Mouse (Mus musculus) right cerebral cortex, postnatal 25 days (tissue): ENCODE data around the gene Man2a2.
A peak's percentile ranks its signal among the peaks of the same experiment; 100 is the strongest.
"Not testable (repeated sequence)": the region's sequence is repeated elsewhere in the genome, so short reads cannot be mapped to it uniquely, and the experiment has no call there.

ENCODE experiments used
- DNase-seq: peaks from one replicate; pipeline ENCODE4 v3.0.0; 2022

The Man2a2 gene

GRCm38 (mm10) chr7:80400099-80400498 is 28.9 kb upstream of the Man2a2 start:
- no peak for DNase-seq

DNA sequence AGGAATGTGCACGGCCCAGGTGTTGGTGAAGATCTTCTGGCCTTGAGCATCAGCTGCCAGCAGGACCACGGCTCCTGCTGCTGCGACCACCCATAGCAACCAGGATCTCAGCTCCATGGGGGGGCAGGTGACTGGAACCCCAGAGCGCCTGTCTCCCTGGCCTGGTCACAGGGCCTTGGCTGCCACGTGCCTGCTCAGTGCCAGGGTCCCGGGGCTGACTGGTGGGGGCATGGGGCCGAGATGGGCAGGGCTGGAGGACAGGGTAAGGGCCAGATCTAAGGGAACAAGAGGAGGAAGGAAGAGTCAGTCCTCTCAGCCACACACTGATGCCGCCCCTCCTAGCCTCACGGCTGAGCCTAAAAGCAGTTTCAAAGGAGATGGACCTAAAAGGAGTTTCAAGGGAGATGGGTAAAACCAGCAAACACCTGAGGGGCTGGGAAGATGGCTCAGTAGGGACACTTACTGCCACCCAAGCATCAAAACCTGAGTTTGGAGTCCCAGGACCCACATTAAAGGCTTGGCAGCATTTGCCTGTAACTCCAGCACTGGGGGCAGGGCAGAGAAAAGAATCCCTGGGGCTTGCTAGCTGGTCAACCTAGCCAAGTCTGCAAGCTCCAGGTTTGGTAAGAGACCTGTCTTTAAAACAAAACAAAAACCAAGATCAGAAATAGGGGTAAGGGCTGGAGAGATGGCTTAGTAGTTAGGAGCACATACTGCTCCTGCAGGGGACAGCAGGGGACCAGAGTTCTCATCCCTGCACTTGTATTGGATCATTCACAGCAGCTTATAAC is 27.7 kb upstream of the Man2a2 start:
- peak; percentile 5 for DNase-seq

DNA sequence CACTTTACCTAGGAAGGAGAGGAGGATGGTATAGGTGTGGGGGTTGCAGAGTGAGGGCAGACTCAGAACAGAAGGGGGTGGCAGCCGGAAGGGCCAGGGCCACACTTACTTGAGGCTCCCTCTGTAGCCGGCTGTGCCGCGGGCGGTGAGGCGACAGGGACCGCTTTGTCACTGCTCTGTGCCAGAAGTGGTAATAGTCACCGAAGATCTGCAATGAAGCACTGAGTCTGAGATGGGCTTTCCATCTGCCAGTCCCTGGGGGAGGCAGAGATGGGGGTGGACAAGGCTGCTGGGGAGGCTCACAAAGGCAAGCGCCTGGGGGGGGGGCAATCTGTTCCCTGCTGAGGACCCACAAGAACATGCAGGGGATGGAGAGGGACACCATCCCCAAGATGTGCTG is 26.8 kb upstream of the Man2a2 start:
- DNase-seq, result peak; percentile 62

DNA sequence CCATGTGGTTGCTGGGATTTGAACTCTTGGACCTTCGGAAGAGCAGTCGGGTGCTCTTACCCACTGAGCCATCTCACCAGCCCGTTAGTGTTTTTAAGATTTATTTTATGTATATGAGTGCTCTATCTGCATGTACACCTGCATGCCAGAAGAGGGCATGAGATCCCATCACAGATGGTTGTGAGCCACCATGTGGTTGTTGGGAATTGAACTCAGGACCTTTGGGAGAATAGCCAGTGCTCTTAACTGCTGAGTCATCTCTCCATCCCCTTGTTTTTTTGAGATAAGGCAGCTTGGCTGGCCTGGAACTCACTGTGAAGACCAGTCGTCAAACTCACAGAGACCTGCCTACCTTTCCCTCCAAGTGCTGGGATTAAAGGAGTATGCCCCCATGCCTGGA is 25.3 kb upstream of the Man2a2 start:
- not testable (repeated sequence) for DNase-seq

DNA sequence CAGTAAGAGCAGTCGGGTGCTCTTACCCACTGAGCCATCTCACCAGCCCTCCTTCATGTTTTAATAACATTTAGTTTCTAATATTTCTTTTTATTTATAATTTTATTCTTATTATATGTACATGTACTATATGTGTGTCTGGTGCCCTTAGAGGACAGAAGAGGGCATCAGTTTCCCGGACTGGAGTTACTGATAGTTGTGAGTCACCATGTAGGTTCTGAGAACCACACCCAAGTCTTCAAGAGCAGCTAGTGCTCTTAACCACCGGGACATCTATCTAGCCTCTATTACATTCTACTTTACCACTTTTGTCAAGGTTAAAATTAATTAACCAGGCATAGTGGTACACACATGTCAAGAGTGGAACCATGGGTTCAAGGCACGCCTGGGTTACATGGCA is 23.4 kb upstream of the Man2a2 start:
- DNase-seq, result no peak

DNA sequence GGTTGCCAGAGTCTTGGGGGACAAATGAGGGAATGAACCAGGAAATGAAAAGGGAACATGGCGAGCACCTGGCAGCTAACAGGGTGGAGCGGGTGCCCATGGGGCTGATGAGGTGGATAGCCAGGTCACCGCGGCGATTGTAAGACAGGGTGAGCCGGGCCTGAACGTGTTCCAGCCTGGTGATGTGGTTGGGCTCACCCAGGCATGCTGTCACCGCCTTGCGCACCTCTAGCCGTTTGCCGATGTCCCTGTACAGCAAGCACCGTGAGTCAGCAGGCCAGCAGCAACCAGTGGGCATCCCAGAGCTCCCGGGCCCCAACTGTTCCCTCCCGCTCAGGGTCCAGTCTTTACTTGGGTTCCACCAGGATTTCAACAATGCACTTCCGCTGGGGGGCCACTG is 20.9 kb upstream of the Man2a2 start:
- peak; percentile 2 for DNase-seq

DNA sequence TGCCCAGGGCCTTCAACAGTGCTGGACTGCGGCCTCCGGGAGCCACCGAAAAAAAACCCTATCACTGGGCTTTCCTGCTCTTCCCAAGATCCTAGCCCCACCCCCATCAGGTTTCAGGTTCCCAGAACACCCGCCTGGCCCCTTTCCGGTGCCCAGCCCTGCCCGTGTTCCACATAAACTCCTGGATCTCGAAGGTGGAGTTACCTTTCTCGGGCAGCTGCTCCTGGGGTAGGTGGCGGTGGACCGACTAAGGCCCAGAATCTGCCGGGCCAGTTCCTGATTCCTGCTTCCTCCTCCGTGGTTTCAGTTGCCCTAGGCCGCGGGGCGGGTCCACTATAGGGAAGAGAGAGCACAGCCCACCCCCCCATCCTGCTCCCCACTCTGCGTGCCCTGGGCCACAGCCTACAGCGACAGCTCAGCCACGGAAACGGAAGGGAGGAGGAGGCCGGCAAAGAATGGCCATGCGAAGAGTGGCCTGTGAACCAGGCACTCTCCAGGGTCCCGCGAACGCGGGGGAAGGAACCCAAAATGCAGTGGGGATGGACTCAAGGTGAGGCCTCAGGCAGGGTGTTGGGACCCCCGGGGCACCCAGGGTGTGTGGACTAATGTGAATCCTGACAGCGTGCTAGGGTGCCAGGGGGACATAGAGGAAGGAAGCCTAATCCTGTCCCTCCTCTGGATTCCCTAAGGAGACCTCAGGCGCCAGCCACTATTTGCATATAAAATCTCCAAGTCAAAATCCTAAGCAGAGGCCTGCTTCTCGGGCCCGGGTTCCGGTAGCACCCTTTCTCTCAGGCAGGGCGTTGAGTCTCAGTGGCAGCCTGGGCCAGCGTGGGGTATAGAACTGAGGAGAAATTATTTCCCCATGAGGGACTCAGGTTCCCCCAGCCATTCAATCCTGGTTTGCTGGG is 16.7 kb upstream of the Man2a2 start, which contains the start of gene Fes:
Gene Fes (minus strand): TSS at position 314 of the 911 bp plus-strand sequence.
- DNase-seq, result no peak

GRCm38 (mm10) chr7:80387033-80387632 is 16.0 kb upstream of the Man2a2 start:
- no peak for DNase-seq

DNA sequence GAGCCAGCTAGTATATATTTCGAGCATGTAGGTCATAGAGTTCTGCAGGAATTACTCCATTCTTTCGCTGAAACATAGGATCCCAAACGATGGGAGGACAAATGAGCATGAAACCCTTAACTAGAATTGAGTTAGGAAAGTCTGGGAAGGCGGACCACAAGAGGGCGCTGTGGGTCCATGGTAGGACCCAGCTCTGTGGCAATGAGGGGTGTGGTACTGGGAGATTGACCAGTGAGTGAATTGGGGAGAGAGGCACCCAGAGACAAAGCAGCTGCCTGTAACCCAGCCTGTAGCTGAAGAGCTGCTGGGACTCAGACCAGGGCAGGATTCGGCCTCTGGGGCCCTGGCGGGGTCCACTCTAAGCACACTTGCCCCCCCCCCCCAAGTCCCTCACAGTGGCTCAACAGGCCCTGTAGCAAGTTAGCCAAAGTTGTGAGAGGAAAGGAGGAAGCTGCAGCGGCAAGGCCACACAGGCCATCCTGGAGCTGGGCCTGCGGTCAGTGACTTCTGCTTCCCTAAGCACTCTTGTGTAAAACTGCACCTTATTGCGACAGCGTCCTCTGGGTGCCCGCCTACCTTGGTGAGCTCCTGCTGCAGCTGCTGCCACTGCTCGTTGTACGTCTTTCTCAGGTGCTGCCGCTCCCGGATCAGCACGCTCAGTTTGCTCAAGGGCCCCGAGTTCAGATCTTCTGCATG is 15.2 kb upstream of the Man2a2 start:
- DNase-seq, result peak; percentile 81

DNA sequence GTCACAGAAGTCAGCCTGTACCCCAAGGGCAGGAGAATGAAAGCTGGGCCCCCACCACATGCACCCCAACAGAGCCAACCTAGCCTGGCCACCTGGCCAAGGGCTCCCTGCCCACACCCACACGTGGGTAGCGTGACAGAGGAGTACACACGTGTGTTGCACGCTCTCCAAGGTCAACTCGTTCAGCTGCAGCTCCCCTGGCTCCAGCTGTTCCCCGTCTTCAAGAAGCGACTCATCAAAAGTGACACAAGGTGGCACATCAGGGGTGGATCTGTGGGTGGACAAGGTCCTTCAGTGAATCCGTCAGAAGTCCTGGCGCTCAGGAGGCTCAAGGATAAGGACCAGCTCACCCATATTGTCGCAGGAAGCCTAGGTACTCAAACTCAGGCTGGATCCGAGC is 11.7 kb upstream of the Man2a2 start:
- DNase-seq, result no peak

DNA sequence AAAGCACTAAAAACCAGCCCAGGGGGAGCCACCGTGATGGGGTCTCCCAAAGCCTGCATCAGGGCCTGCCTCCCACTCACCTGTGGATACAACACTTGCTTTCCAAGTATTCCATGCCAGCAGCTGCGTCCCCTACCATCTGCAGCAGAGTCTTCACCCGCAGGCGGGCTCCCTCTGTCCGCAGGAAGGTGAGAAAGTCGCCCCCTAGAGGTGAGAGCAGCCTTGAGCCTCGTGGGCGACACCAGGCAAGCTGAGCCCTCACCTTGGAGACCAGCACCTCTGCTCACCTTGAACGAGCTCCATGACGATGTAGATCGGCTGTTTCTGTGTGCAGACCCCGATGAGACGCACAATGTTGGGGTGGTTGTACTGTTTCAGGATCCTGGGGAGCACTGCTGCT is 8.4 kb upstream of the Man2a2 start:
- no peak for DNase-seq

- no peak for DNase-seq
Measured at GRCm38 (mm10) chr7:80377471-80377870, 6.3 kb upstream of the Man2a2 start.

- no peak for DNase-seq
Measured at GRCm38 (mm10) chr7:80376192-80376591, 5.0 kb upstream of the Man2a2 start.

DNA sequence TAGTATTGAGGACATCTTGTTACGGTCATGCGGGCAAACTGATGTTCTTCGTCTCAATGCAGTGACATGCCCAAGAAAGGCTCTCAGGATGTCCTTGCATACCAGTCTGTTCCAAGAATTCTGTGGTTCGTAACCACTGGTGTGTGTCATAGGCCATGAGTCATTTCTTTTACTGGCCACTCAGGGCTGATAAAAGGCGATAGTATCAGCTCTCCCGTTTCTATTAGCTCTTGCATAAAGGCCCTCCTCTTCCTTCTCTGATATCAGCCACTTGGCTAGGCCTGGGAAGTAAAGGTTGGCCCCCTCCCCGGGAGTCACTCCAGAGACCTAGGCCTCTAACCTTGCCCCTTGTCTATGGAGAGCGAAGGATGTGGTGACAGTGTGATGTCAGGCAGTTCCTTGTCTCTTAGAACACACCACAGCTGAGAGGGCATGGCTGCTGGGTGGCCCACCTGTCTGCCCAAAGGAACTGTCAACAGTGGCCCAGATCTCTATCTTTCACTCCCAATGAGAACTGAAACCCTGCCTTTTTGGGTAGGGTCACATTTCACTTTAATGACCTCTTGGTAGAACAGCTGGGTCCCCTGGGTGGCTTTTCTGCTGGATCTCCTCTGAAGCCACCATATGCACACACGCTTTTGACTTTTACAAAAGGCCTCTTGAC is 4.3 kb upstream of the Man2a2 start:
- no peak for DNase-seq

DNA sequence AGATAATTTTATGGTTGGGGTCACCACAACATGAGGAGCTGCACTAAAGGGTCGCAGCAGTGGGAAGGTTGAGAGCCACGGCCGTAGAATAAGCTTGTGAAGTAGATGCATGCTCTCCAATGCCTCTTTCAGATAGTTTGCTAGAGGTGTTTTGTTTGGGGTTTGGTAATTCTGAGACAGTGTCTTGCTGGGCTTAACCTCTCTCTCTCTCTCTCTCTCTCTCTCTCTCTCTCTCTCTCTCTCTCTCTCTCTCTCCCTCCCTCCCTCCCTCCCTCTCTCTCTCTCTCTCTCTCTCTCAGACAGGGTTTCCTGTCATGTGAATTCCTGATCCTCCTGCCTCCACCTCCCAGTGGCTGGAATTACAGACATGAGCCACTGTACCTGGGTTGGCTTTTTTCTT is 3.6 kb upstream of the Man2a2 start:
- no peak for DNase-seq

GRCm38 (mm10) chr7:80374280-80374679 is 3.1 kb upstream of the Man2a2 start:
- DNase-seq, result no peak

- no peak for DNase-seq
Measured at GRCm38 (mm10) chr7:80373850-80374249, 2.7 kb upstream of the Man2a2 start.

DNA sequence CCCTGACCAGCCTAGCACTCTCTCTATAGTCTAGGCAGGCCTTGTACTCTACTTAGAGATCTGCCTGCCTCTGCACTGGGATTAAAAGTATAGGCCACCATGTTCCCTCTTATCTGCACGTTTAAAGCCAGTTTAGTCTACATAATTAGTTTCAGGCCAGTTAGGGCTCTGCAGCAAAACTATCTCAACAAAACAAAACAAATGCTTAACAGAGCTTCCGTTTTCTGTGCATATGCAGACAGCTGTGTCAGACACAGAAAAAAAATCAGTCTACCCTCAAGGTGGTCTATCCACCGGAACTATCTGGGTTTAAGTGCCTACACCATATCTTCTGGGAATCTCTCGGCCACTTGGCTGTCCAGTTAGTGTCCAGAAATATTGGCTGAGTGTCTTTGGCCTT is 2.2 kb upstream of the Man2a2 start:
- no peak for DNase-seq

GRCm38 (mm10) chr7:80372667-80373066 is 1.5 kb upstream of the Man2a2 start:
- DNase-seq, result no peak

DNA sequence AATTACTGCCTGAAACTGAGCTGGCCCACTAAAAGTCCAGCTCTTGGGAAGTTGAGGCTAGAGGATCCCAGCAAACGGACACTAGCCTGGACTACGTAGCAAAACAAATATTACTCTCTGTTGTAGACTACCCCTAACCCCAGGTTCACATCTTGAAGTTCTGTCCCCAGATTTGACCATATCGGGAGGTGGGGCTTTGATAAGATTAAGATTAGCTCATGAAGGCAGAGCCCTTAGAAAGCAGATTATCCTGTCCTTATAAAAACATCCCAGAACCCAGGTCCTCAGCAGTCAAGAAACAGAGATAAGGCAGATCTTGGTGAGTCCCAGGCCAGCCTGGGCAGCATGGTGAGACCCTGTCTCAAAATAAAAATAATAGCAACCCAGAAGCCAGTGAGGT is 991 bp upstream of the Man2a2 start:
- no peak for DNase-seq

DNA sequence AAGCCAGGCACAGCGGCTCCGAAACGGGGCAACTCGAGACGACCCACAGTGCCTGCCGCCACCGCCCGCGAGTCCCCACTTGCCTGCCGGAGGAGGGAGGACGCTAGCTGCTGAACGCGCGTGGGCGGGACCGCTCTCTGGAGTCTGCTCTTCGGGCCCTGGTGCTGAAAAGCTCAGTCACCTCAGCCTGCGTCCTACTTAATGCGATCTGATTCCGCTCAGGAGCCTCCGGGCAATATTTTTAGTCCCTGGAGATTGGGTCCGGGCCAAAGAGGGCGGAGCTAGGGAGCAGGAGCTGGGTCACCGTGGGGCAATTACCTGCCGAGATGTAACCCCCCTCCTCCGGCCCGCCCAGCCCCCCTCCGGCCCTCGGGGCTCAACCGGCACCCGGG is 530 bp downstream of the Man2a2 start:
- DNase-seq, result peak; percentile 82

DNA sequence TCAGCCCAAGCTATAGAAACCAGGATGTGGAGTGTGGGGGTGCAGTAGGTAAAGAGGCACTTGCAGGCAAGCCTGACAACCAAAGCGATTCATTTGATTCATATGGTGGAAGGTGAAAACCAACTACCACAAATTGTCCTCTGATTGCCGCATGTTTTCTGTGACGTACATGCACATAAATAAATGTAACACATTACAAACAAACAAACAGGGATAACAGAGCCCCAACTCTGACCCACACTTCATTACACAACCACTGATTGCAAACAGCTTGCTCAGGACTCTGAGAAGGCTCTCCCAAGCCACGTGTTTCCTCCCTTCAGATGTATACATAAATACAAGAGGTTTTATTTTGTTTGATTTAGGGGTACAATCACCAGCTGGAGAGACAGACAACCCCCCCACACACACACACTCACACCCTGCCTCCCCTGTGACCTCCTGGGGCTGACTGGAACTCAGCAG is 1.2 kb downstream of the Man2a2 start:
- no peak for DNase-seq
